Mouse (Mus musculus) retina, adult 2 months (tissue): ENCODE measurements around the gene Tmem222.

Experiments
- DNase-seq: peaks from one replicate; pipeline ENCODE4 v3.0.0-alpha.2; 2012; ENCODE audit warnings: low read depth, low spot score

The Tmem222 gene

GRCm38 (mm10) chr4:133251214-133251613 lies 26.4 kb downstream of the Tmem222 start:
- DNase-seq = no peak

GRCm38 (mm10) chr4:133250609-133251008 lies 27.0 kb downstream of the Tmem222 start:
- DNase-seq = no peak

- no peak for DNase-seq
These were observed 29.7 kb downstream of the Tmem222 start for GRCm38 (mm10) chr4:133247806-133248449.

- no peak for DNase-seq
These were observed 30.5 kb downstream of the Tmem222 start for GRCm38 (mm10) chr4:133247072-133247471.

- no peak for DNase-seq
These were observed 33.3 kb downstream of the Tmem222 start for GRCm38 (mm10) chr4:133244289-133244688.

GRCm38 (mm10) chr4:133243538-133243937 lies 34.1 kb downstream of the Tmem222 start:
- no peak for DNase-seq

- no peak for DNase-seq
These were observed 34.9 kb downstream of the Tmem222 start for GRCm38 (mm10) chr4:133242710-133243109.

GRCm38 (mm10) chr4:133241910-133242309 lies 35.7 kb downstream of the Tmem222 start:
- no peak for DNase-seq

GRCm38 (mm10) chr4:133240934-133241908 lies 36.4 kb downstream of the Tmem222 start:
- DNase-seq = peak; percentile 64

GRCm38 (mm10) chr4:133240490-133240921 lies 37.1 kb downstream of the Tmem222 start, which contains the start of gene Map3k6:
TSS of gene Map3k6 (plus strand) at chr4:133240818.
- DNase-seq = no peak

- no peak for DNase-seq
These were observed 39.7 kb downstream of the Tmem222 start for GRCm38 (mm10) chr4:133237911-133238310.

GRCm38 (mm10) chr4:133235415-133235814 lies 42.2 kb downstream of the Tmem222 start:
- DNase-seq = no peak

GRCm38 (mm10) chr4:133234771-133235170 lies 42.8 kb downstream of the Tmem222 start:
- DNase-seq = no peak

- DNase-seq = no peak
These were observed 44.2 kb downstream of the Tmem222 start for GRCm38 (mm10) chr4:133233285-133233976.

- no peak for DNase-seq
These were observed 48.0 kb downstream of the Tmem222 start for GRCm38 (mm10) chr4:133229582-133229981.

GRCm38 (mm10) chr4:133227636-133228035 lies 50.0 kb downstream of the Tmem222 start:
- no peak for DNase-seq

- no peak for DNase-seq
These were observed 51.5 kb downstream of the Tmem222 start for GRCm38 (mm10) chr4:133226073-133226472.

- DNase-seq = no peak
These were observed 53.7 kb downstream of the Tmem222 start for GRCm38 (mm10) chr4:133223875-133224274.

- DNase-seq = no peak
These were observed 55.9 kb downstream of the Tmem222 start for GRCm38 (mm10) chr4:133221701-133222100.

- DNase-seq = no peak
These were observed 56.9 kb downstream of the Tmem222 start for GRCm38 (mm10) chr4:133220656-133221055.

GRCm38 (mm10) chr4:133218745-133219144 lies 58.8 kb downstream of the Tmem222 start:
- DNase-seq = no peak

GRCm38 (mm10) chr4:133217641-133218040 lies 60.0 kb downstream of the Tmem222 start:
- no peak for DNase-seq
